Mouse (Mus musculus): ENCODE data around the gene Nup160. TPM values are rescaled to one million over a fixed set of nuclear protein-coding genes. Genes with fewer than 3 reads are reported as not detected.

The Nup160 gene
- polyA plus RNA-seq, 1 experiment, result 4.9 TPM

DNA sequence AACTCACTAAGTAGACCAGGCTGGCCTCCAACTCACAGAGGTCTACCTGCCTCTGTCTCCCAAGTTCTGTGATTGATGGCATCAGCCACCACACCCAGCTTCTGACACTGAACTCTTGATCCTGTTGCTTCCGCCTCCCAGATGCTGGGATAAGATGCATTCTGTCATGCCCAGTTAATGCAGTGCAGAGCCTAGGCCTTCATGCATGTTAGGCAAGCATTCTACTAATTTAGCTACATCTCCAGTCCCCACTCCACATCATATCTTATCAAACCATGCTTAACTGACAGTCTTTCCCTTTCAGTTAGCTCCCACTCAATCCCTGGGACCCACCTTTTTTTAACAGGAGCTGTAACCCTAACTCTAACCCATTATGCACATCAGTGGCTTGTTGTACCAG is 16.1 kb upstream of the Nup160 start:
- 97% methylated on average over 1 of the region's 1 CpGs for whole genome bisulfite sequencing
- no peak for DNase-seq
- Histone ChIP-seq H3K27ac (ENCODE audit: insufficient read depth, low read depth, low read length) (no peak overlapping the region), H3K4me3 (ENCODE audit: insufficient read depth, low read depth, low read length) (no peak overlapping the region), H3K27me3 (replicated peaks; ENCODE audit: control insufficient read depth, insufficient read depth, low read length) (no peaks in the 10 kb centered on the region), H3K36me3 (ENCODE audit: control insufficient read depth, insufficient read depth, low read length) (no peaks in the 10 kb centered on the region), H3K4me1 (ENCODE audit: control insufficient read depth, insufficient read depth, low read length) (no peaks in the 10 kb centered on the region; the same call in 1 of the 2 replicates)
- no peak for TF ChIP-seq POLR2A (IDR thresholded peaks at IDR 0.05; ENCODE audit: low read depth, low read length)
- TF ChIP-seq CTCF (conservative IDR thresholded peaks at IDR 0.05; ENCODE audit: insufficient read depth, insufficient read length, low read depth, low read length), result no peak

DNA sequence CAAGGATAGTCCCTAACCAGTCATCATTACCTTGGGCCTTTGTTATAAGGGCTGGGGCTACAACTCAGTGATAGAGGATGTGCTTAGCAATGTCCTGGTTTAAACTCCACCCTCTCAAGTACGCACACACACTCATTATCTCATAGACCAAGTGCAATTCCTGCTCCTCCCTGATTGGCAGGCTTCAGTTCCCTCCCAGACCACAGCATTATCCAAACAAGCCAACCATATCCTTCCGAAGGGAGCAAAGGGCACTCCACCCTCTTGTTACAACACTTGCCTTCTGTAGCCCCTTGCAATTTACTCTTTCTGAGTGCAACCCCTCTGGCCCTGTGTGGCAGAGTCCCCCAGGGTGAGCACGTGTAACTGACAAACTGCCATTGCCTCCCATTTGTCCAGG is 15.6 kb upstream of the Nup160 start:
- Histone ChIP-seq H3K4me1 (ENCODE audit: control insufficient read depth, insufficient read depth, low read length) (no peaks in the 10 kb centered on the region; the same call in 1 of the 2 replicates), H3K36me3 (ENCODE audit: control insufficient read depth, insufficient read depth, low read length) (no peaks in the 10 kb centered on the region), H3K4me3 (ENCODE audit: insufficient read depth, low read depth, low read length) (no peak overlapping the region), H3K27ac (ENCODE audit: insufficient read depth, low read depth, low read length) (no peak overlapping the region), H3K27me3 (replicated peaks; ENCODE audit: control insufficient read depth, insufficient read depth, low read length) (no peaks in the 10 kb centered on the region)
- 25% methylated on average over 3 of the region's 3 CpGs for WGBS
- DNase-seq, result peak; percentile 51
- no peak for TF ChIP-seq CTCF (conservative IDR thresholded peaks at IDR 0.05; ENCODE audit: insufficient read depth, insufficient read length, low read depth, low read length)
- no peak for TF ChIP-seq POLR2A (IDR thresholded peaks at IDR 0.05; ENCODE audit: low read depth, low read length)

DNA sequence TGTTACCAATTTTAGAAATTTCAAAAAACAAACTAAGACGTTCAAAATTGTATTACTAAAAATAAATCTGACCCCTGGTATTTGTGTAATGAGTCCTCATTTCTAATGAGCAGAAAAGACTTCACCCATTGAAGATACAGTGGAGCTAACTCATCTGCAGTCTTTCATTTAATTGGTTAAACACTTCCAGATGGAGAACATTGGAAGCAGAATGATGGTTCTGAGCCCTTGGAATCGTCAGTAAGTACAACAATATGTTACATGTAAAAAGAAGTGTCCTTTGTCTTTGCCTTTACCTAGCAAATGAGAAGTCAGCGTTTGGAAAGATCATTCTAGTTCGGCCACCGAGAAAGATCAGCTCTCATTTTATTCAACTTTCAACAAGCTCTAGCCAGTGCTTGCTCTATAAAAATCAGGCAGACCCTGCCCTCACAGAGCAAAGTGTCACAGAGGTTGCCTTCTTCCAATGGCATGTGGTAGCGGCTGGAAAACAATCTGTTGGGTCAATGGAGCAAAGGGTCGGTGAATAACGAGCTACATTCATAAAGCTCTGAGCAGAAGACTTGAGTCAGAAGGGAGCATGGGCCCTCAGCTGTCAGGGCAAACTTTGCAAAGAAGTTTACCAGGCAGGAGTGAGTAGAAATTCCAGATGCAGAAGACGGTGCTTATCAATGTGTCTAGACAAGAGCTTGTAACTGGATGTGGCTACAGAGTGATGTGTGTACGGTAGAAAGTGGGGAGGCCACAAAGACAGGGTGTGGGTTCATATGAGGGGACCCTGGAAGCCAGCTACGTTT is 10.2 kb upstream of the Nup160 start:
- 44% methylated on average over 11 of the region's 11 CpGs for WGBS

DNA sequence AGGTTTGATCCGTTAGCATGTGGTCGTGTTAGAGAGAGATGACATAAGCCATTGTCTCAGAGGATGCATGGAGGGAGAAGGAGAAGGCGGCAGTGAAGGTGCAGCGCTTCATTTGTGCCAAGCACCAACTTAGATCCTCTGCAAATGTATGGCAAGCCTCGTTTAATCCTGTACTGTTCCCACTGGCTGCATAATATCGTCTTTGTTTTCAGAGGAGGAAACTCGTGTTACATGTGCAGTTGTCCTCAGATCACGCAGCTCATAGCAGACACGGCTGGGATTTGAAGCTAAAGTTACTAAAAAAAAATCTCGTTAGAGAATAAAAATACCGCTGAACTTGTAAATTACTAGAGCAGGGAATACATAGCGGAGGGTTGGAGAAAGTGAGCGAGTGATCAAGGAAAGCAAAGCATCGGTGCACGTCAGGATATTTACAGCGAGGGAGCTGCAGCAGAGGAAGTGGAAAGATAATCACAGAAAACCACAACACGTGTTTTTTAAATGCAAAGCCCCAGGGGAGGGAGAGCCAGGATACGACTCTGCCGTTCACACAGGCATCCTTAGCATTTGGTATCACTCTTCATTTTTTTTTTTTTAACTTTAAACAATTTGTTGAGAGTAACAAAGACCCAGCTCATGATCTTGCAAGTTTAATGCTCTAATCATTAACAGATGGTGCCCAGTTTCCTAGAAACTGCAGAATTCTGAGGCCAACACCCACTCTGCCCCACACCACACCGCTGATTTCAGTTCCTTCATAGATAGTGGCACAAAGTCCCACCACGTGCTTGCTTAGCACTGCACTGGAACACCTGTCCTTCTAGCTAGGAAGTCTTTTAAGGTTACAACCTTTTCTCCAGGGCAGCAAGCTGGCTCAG is 9.4 kb upstream of the Nup160 start:
- DNase-seq, result peak; percentile 90

More for the DNA sequence above, 10.2 kb upstream of the Nup160 start:
- no peak overlapping the region for H3K27ac ChIP-seq (ENCODE audit: insufficient read depth, low read depth, low read length)
- H3K4me3 ChIP-seq (ENCODE audit: insufficient read depth, low read depth, low read length), result no peak overlapping the region
- H3K4me1 ChIP-seq (ENCODE audit: control insufficient read depth, insufficient read depth, low read length), result 0 out of 2 replicates have a peak, but pooled peaks cover 6% of the 10 kb centered on the region
- no peaks in the 10 kb centered on the region for H3K27me3 ChIP-seq (replicated peaks; ENCODE audit: control insufficient read depth, insufficient read depth, low read length)
- TF ChIP-seq CTCF (conservative IDR thresholded peaks at IDR 0.05; ENCODE audit: insufficient read depth, insufficient read length, low read depth, low read length) (no peak), POLR2A (IDR thresholded peaks at IDR 0.05; ENCODE audit: low read depth, low read length) (no peak)
- DNase-seq, result peak; percentile 7
- H3K36me3 ChIP-seq (ENCODE audit: control insufficient read depth, insufficient read depth, low read length), result no peaks in the 10 kb centered on the region

DNA sequence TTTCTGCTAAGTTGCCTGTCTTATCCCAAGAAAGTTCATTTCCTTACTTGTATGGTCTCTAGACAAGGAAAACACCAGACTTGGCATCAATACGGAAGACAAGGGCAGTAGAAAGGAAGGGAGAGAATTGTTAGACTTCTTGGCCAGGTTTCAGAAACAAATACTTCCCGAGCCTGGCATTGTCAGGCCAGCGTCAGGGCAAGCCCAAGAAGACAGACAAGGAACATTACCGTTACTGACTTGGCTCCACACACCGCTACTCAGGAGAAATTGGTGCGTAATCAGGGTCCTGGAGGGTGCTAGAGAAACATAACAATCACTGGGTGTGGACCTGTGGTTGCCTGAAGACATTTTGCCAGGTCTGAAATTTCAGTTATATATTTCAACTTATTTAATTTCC is 6.7 kb upstream of the Nup160 start:
- Histone ChIP-seq H3K4me3 (ENCODE audit: insufficient read depth, low read depth, low read length) (no peak overlapping the region), H3K27ac (ENCODE audit: insufficient read depth, low read depth, low read length) (no peak overlapping the region), H3K36me3 (ENCODE audit: control insufficient read depth, insufficient read depth, low read length) (no peaks in the 10 kb centered on the region), H3K4me1 (ENCODE audit: control insufficient read depth, insufficient read depth, low read length) (0 out of 2 replicates have a peak, but pooled peaks cover 6% of the 10 kb centered on the region), H3K27me3 (replicated peaks; ENCODE audit: control insufficient read depth, insufficient read depth, low read length) (no peaks in the 10 kb centered on the region)
- no peak for DNase-seq
- WGBS, result 72% methylated on average over 6 of the region's 6 CpGs
- no peak for TF ChIP-seq POLR2A (IDR thresholded peaks at IDR 0.05; ENCODE audit: low read depth, low read length)
- TF ChIP-seq CTCF (conservative IDR thresholded peaks at IDR 0.05; ENCODE audit: insufficient read depth, insufficient read length, low read depth, low read length), result no peak

More for the DNA sequence above, 9.4 kb upstream of the Nup160 start:
- 19% methylated on average over 21 of the region's 21 CpGs for WGBS
- H3K27ac ChIP-seq (ENCODE audit: insufficient read depth, low read depth, low read length), result no peak overlapping the region
- H3K4me3 ChIP-seq (ENCODE audit: insufficient read depth, low read depth, low read length), result no peak overlapping the region
- H3K4me1 ChIP-seq (ENCODE audit: control insufficient read depth, insufficient read depth, low read length), result 0 out of 2 replicates have a peak, but pooled peaks cover 6% of the 10 kb centered on the region
- no peaks in the 10 kb centered on the region for H3K27me3 ChIP-seq (replicated peaks; ENCODE audit: control insufficient read depth, insufficient read depth, low read length)
- no peak for TF ChIP-seq POLR2A (IDR thresholded peaks at IDR 0.05; ENCODE audit: low read depth, low read length)
- TF ChIP-seq CTCF (conservative IDR thresholded peaks at IDR 0.05; ENCODE audit: insufficient read depth, insufficient read length, low read depth, low read length), result no peak
- no peaks in the 10 kb centered on the region for H3K36me3 ChIP-seq (ENCODE audit: control insufficient read depth, insufficient read depth, low read length)

DNA sequence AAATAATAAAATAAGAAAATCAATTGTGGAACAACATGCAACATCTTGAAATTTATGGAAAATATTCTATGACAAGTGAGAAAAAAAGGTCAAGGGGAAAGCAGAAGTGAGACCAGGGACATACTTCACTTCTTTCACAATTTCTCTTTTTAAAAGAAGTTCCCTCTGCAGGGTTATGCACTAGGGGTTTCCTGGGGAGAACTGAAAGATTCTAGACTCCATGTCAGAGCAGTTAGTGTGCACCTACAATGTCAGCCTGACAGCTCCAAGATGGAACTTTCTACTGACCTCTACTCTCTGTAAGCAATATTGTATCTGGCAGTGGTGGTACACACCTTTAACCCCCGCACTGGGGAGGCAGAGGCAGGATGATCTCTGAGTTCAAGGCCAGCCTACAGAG is 3.7 kb upstream of the Nup160 start:
- no peaks in the 10 kb centered on the region for H3K36me3 ChIP-seq (ENCODE audit: control insufficient read depth, insufficient read depth, low read length)
- no peak for DNase-seq
- H3K4me1 ChIP-seq (ENCODE audit: control insufficient read depth, insufficient read depth, low read length), result no peaks in the 10 kb centered on the region
- TF ChIP-seq CTCF (conservative IDR thresholded peaks at IDR 0.05; ENCODE audit: insufficient read depth, insufficient read length, low read depth, low read length) (no peak), POLR2A (IDR thresholded peaks at IDR 0.05; ENCODE audit: low read depth, low read length) (no peak)
- 97% methylated on average over 1 of the region's 1 CpGs for WGBS
- H3K27ac ChIP-seq (ENCODE audit: insufficient read depth, low read depth, low read length), result no peak overlapping the region
- no peak overlapping the region for H3K4me3 ChIP-seq (ENCODE audit: insufficient read depth, low read depth, low read length)
- H3K27me3 ChIP-seq (replicated peaks; ENCODE audit: control insufficient read depth, insufficient read depth, low read length), result no peaks in the 10 kb centered on the region

DNA sequence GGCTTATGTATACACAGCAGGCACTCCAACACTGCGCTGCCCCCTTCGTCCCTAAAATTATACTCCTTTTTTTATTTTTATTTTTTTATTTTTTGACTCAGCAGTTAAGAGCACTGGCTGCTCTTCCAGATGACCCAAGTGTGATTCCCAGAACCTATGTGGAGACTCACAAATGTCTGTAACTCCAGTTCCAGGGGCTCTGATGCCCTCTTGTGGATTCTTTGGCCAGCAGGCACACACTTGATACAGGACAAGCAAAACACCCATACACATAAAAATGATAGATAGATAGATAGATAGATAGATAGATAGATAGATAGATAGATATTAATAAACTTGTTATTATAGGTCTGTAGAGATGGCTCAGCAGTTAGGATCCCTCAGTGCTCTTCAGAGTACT is 2.5 kb upstream of the Nup160 start:
- peak; percentile 24; the same call in 1 of the 2 replicates for TF ChIP-seq CTCF (conservative IDR thresholded peaks at IDR 0.05; ENCODE audit: insufficient read depth, insufficient read length, low read depth, low read length)
- TF ChIP-seq POLR2A (IDR thresholded peaks at IDR 0.05; ENCODE audit: low read depth, low read length), result no peak
- 99% methylated on average over 2 of the region's 2 CpGs for WGBS
- H3K36me3 ChIP-seq (ENCODE audit: control insufficient read depth, insufficient read depth, low read length), result no peaks in the 10 kb centered on the region

More for the DNA sequence above, 2.5 kb upstream of the Nup160 start:
- peak; percentile 9 for DNase-seq
- H3K4me1 ChIP-seq (ENCODE audit: control insufficient read depth, insufficient read depth, low read length), result 0 out of 2 replicates have a peak, but pooled peaks cover under 1% of the 10 kb centered on the region
- H3K27ac ChIP-seq (ENCODE audit: insufficient read depth, low read depth, low read length), result no peak overlapping the region
- H3K4me3 ChIP-seq (ENCODE audit: insufficient read depth, low read depth, low read length), result no peak overlapping the region
- H3K27me3 ChIP-seq (replicated peaks; ENCODE audit: control insufficient read depth, insufficient read depth, low read length), result no peaks in the 10 kb centered on the region
